Mouse (Mus musculus) ES-E14 (cell line): ENCODE measurements around the gene Fam222b.

Experiments
- CHD2 ChIP-seq: IDR thresholded peaks from 2 replicates; pipeline ENCODE4 v1.6.1; 2014; ENCODE audit warnings: mild to moderate bottlenecking, low read depth, low read length, inconsistent platforms
- HCFC1 ChIP-seq: IDR thresholded peaks from 2 replicates; pipeline ENCODE4 v1.6.1; 2012; ENCODE audit warnings: low read length, inconsistent platforms, borderline replicate concordance; ENCODE audit not compliant: insufficient read depth
- ZC3H11A ChIP-seq: IDR thresholded peaks from 2 replicates; pipeline ENCODE4 v1.6.1; 2012; ENCODE audit warnings: low read depth, mild to moderate bottlenecking, inconsistent platforms, low read length, borderline replicate concordance

GRCm38 (mm10) chr11:78118467-78118866, 24.0 kb downstream of the Fam222b start:
- no peak for TF ChIP-seq CHD2
- no peak for TF ChIP-seq HCFC1
- no peak for TF ChIP-seq ZC3H11A
